Mouse (Mus musculus) layer of hippocampus, adult 18-20 months (tissue): ENCODE measurements at regions not wholly inside any gene's neighbourhood (a gene's known extent, or its start where the extent isn't known, plus 50 kb on each side); places are given as distances from the start of the nearest gene placed in this dataset.

Experiments
- DNase-seq, 2 experiments: peaks; one replicate each; pipeline ENCODE4 v3.0.0; 2022; ENCODE audit warnings: low spot score in 2 of 2

- DNase-seq: no peak
Observed at GRCm38 (mm10) chr2:128301709-128302108, 175.9 kb downstream of the Bcl2l11 start.

DNA sequence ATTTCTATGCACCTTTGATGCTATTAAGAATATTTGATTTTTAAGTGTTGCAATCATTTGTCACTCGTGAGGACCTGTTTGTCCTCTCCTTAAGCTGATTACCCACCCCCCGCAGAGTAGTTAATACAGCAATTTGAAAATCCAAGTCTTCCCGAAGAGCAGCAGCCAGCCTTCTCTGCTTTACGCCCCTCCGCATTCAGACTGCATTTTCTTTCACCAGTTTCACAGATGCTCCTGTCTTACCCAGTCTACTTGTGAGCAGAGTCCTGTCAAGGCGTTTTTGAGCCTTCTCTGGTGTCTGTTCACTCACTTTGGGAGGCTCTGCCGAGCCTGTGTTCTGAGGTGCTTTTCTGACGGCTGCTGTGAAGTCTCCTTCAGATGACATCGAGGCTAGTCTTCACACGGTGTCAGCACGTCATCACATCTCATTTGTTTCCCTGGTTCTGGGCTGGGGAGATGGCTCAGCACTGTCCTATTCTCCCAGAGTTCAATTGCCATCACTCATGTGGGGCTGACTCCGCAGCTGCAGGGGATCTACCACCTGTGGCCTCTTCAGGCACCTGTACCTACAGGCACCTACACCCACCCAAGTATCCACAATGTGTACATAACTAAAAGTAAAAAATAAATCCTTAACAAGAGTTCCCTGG is 178.3 kb downstream of the Bcl2l11 start:
- no peak for DNase-seq

GRCm38 (mm10) chr2:128306693-128307092 is 180.9 kb downstream of the Bcl2l11 start:
- no peak for DNase-seq

DNA sequence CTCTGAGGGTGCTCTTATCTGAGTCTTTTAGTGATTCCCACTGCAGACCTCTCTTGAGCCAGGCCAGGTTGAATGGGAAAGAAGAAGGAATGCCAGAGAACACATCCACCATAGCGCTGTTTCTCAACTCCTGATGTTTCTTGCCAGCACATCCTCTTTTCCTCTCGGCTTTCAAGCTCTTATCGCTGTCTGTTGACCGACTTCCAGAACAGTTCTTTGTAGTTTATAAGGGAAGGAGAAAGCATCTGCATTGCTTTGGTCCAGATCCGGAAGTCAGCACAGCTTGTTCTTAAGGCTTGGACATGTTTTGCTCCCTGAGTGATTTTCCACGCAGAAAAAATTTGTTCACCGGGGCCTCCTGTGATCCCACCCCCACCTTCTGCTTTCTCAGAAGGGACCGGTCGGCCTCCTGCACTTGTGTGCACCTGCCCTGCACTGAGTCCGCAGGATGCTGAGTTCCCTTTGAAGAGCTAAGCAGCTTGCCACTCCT is 183.7 kb downstream of the Bcl2l11 start:
- no peak for DNase-seq

DNA sequence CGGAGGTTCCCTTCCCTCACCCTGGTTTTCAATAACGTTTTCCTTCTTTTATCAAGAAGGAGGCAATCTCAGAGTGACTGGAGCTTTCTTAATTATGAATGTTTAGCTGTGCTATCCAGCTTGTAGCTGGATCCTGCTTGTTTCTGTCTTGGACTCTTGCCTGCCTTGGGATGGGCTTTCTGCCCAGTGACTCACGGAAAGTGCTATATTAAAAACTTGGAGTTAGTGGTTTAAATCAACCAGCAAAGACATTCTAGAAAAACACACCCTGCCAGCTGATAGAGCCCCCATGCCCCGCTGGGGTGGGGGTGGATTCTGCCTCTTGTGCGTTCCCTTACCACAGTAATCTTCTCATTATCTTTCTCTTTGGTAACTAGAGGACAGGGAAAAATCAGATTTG is 184.2 kb downstream of the Bcl2l11 start:
- DNase-seq: peak; percentile 82 to 88

DNA sequence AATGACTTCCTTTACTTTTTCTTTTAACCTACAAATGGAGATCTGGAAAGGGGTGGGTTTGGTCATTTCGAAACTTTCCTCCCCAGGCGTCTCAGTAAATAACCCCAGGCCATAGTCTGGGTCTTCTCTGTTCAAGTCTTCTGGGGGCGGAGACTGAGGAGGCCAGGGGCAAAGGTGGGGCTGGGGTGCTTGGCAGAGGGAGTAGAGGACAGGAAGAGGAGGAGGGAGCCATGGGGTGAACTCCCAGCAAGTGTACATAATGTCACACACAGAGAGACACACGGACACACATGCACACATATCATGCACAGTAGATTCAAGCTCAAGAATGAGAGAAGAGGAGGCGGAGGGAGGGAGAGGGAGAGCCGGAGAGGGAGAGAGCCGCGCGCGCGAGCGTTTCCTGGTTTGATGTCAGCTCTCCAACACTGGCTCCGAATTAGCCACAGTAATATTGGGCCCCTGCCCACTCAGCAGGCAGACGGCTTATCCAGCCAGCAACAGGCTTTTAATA is 186.3 kb downstream of the Bcl2l11 start:
- peak; percentile 32 to 46 for DNase-seq

DNA sequence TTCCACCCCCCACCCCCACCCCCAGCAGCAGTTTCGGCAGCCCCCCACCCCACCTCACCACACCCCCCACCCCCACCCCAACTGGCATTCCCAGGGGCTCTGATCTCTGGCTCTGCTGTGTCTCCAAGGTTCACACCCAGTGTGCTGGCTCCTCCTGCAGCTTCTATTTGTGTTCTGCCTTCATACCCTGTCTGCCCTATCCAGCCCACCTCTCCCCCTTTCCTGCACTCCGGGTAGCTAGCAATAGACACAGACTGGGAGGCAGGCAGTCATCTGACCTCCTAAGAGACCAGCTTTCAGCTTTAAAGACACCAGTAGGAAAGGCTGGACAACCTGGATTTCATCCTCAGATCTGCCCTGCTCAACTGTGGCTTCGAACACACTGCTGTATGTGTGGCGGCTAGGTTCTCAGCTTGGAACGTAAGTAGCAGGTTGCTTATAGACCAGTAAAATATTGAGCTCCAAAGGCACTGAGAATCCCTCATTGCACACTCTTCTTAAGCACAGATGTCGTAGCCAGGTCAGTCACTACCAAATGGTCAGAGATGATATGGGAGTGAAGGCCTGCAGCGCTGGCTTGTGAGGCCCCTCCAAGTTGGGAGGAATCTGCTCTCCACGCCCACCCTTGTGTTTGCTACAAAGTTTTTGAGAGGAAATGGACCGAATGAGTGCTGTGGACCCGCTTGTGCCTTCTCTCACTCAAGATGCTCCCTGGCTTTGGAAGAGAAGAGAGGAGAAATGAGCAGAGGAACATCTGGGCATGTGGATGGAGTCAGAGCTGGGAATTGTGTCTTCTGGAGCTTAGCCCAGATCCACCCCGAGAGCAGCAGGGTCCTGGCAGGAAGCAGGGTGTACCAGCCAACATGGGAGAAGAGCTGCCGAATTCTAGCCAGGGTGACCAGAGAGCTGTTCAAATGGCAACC is 187.1 kb downstream of the Bcl2l11 start:
- DNase-seq: no peak

- DNase-seq: no peak
Observed at GRCm38 (mm10) chr2:128313582-128313918, 187.7 kb downstream of the Bcl2l11 start.

- DNase-seq: no peak
Observed at GRCm38 (mm10) chr2:128313948-128314347, 188.1 kb downstream of the Bcl2l11 start.

- DNase-seq: no peak
Observed at GRCm38 (mm10) chr2:128316516-128316915, 190.7 kb downstream of the Bcl2l11 start.

- no peak for DNase-seq
Observed at GRCm38 (mm10) chr2:128318266-128318665, 192.4 kb downstream of the Bcl2l11 start.

DNA sequence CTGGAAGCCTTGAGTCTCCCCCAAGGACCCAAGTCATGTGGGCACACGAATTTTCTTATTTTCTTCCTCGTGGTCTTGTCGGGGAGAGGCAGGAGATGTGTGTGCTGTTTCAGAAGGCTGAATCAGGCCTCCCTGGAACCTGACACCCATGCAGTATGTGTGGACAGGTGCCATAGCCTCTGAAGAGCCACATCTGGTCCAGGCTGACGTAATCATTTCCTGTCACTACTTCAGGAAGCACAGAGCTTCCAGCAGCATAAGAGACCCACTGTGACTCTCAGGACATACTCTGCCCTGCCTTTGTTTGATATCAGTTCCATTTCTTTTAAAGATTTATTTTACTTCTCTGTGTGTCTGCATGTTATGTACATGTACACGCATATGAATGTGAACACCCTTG is 193.1 kb downstream of the Bcl2l11 start:
- DNase-seq: no peak

DNA sequence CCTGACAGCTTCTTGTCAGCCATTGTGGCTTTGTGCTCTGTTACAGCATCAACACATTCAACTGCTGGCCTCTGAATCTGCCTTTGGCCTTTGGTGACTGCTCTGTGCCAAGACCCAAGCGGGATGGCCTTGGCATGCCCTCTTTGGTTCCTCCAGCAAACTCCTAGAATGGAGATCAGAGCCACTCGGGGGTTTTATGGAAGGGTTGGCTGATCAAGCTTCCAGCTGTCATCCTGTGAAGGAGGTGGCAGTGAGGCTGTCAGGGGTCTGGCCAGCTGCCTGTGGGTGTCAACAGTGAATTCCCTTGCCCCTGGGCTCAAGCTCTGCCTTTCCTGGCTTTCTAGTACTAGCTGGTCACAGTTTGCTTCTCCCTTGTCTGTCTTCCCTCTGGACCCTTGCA is 195.6 kb downstream of the Bcl2l11 start:
- DNase-seq: no peak

- DNase-seq: no peak
Observed at GRCm38 (mm10) chr2:128324256-128325096, 198.6 kb downstream of the Bcl2l11 start.

DNA sequence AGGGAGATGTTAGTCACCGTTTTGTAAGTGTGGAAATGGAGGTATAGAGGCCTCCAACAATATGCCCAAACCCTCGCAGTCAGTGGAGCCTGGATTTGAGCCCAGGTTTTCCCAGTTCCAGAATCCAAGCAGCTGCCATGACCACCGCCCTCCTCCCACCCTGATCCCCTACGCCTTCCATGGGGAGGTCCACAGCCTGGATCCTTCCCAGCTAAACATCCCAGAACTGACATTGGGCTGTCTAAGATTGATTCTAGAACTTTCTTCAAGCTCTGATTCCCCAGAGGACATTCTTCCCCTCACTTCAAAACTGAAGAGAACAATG is 199.2 kb downstream of the Bcl2l11 start:
- no peak for DNase-seq

GRCm38 (mm10) chr2:128325456-128325855 is 199.6 kb downstream of the Bcl2l11 start:
- DNase-seq: no peak

DNA sequence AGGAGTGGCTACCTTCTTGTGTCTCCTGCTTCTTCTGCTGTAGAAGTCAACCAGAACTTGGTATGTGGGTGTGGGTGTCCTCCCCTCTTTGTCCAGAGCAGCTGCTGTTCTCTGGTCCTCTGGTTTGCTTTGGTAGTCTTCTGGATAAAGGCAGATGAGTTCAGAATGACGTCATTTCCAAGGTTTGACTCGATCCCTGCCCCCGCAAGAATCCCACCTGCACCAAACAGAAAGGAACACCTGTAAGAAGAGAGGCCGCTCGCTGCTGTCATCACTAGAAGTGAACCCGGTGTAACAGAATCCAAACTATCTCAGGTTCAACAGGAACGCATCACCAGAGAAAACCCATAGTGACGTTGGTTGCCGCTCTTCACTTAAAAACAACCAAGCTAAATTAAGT is 205.0 kb downstream of the Bcl2l11 start:
- no peak for DNase-seq

DNA sequence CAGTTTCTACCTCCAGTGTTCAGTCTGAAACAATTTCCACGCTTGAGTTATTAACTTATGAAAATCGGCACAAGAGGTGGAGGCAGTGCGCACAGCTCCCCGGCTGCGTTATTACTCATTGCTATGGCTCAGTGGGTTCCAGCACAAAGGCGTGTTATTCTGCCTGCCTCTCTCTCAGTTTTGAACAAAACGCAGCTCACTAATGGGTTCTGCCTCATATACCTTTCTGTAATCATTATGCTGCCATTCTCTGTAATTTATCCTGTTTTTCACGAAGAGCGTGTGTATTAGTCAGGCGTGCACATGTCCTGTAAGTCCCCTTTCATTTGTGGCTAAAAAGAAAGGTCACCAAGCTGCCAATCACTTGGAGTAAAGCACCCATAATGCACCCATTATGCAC is 205.4 kb downstream of the Bcl2l11 start:
- DNase-seq: peak in 1 of 2 experiments; percentile 24

- no peak for DNase-seq
Observed at GRCm38 (mm10) chr2:128331681-128332080, 205.8 kb downstream of the Bcl2l11 start.

- peak in 1 of 2 experiments; percentile 51 for DNase-seq
Observed at GRCm38 (mm10) chr2:128333401-128334142, 207.7 kb downstream of the Bcl2l11 start.

GRCm38 (mm10) chr2:128334143-128334470 is 208.3 kb downstream of the Bcl2l11 start:
- DNase-seq: no peak
